Mouse (Mus musculus) heart, adult 2 months (tissue): ENCODE measurements around the gene Parva. TPM values are rescaled to one million over a fixed set of nuclear protein-coding genes. Genes with fewer than 3 reads are reported as not detected.
A peak's percentile ranks its signal among the peaks of the same experiment; 100 is the strongest.

Experiments
- DNase-seq, 2 experiments: peaks; one replicate each; pipeline ENCODE4 v3.0.0; 2021
- H3K27ac ChIP-seq: fragments of 200-600 bp; 2 replicates; pipeline ENCODE4 v1.8.1; 2022
- H3K27me3 ChIP-seq: fragments of 200-500 bp; 2 replicates; pipeline ENCODE4 v1.6.1; 2012; ENCODE audit warnings: mild to moderate bottlenecking, low read length, inconsistent platforms, mixed read lengths; ENCODE audit not compliant: control insufficient read depth, insufficient read depth
- H3K36me3 ChIP-seq: fragments of 200-500 bp; 2 replicates; pipeline ENCODE4 v1.6.1; 2012; ENCODE audit warnings: low read length, inconsistent platforms; ENCODE audit not compliant: control insufficient read depth, insufficient read depth
- H3K4me1 ChIP-seq: fragments of 200-500 bp; 2 replicates; pipeline ENCODE4 v1.6.1; 2011; ENCODE audit warnings: low read length; ENCODE audit not compliant: control insufficient read depth, insufficient read depth
- H3K4me3 ChIP-seq: fragments of 200-600 bp; 2 replicates; pipeline ENCODE4 v1.8.1; 2022
- H3K79me2 ChIP-seq: fragments of 200-500 bp; replicated peaks from 2 replicates; pipeline ENCODE4 v1.6.1; 2012; ENCODE audit warnings: mild to moderate bottlenecking, inconsistent platforms, low read length, moderate library complexity, mixed read lengths; ENCODE audit not compliant: control insufficient read depth, insufficient read depth
- H3K9ac ChIP-seq: fragments of 200-500 bp; 2 replicates; pipeline ENCODE4 v1.6.1; 2012; ENCODE audit warnings: low read depth, mild to moderate bottlenecking, control low read depth, inconsistent platforms, low read length, mixed read lengths
- CTCF ChIP-seq: fragments of 200-600 bp; IDR thresholded peaks from 2 replicates; pipeline ENCODE4 v1.8.1; 2022; ENCODE audit warnings: antibody characterized with exemption, mild to moderate bottlenecking, moderate library complexity
- EP300 ChIP-seq: fragments of 200-500 bp; IDR thresholded peaks from 2 replicates; pipeline ENCODE4 v1.6.1; 2011; ENCODE audit warnings: low read depth, low read length, control low read depth; ENCODE audit not compliant: insufficient read depth
- POLR2A ChIP-seq: fragments of 200-500 bp; IDR thresholded peaks from 2 replicates; pipeline ENCODE4 v1.6.1; 2011; ENCODE audit warnings: mild to moderate bottlenecking, low read depth, low read length, control low read depth; ENCODE audit not compliant: insufficient read depth
- WGBS: fragments of 180-500 bp; shearing (Covaris S2); methylation state at CpG from one replicate; pipeline ENCODE4 v1.1.7; 2018; 5-methylcytosine and 5-hydroxymethylcytosine counted together
- intact Hi-C: fragments of 180-260 bp; cut with DNase I; formaldehyde crosslinking; loops from one replicate; pipeline ENCODE4 v1.15.1; 2025
- polyA plus RNA-seq: library from polyadenylated mRNA; depleted of rRNA; stranded (reverse); fragments of >200 nt; gene quantifications from 2 replicates; pipeline ENCODE4 v1.2.3, GENCODE M21; 2012
- total RNA-seq, 2 experiments: library from RNA; stranded (reverse); gene quantifications; 2 replicates each; pipeline ENCODE4 v1.2.3; 2021

The Parva gene
- total and polyA plus RNA-seq, 3 experiments = 30.7 to 45.5 (median 44.3) TPM

DNA sequence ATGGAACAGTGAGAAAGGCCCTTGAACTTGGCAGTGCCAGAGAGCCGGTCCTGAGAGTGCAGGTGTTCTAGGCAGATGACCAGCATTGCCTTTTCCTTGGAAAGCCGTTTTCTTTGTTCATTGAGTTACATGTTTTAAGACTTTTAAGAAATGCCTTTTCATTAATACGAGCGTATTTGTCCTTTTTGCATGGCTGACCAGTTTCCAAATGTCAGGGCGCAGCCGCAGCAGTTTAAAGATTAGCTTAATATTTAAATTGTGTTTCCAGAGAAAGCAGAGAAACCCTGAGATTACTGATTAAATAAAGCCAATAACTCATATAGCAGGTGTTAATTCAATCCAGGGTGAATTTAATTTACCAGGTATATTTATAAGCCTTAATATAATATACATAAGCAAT, 14.0 kb upstream of the Parva start:
- TF ChIP-seq POLR2A (no peak), CTCF (no peak), EP300 (no peak)
- Histone ChIP-seq H3K4me3 (no peak overlapping the region), H3K9ac (no peak overlapping the region), H3K27me3 (no peaks in the 10 kb centered on the region), H3K36me3 (no peaks in the 10 kb centered on the region), H3K4me1 (no peaks in the 10 kb centered on the region), H3K79me2 (no peaks in the 10 kb centered on the region), H3K27ac (no peak overlapping the region)
- DNase-seq = no peak
- intact Hi-C loops = no loop called here
- 91% methylated on average over 6 of the region's 6 CpGs for WGBS

- H3K4me1 ChIP-seq = no peaks in the 10 kb centered on the region
- H3K36me3 ChIP-seq = no peaks in the 10 kb centered on the region
- H3K4me3 ChIP-seq = no peak overlapping the region
- no peak for DNase-seq
- H3K27ac ChIP-seq = no peak overlapping the region
- 41% methylated on average over 14 of the region's 14 CpGs for WGBS
- no peak for TF ChIP-seq CTCF
- TF ChIP-seq POLR2A = no peak
- no peak for TF ChIP-seq EP300
- no peaks in the 10 kb centered on the region for H3K27me3 ChIP-seq
- no peak overlapping the region for H3K9ac ChIP-seq
- no peaks in the 10 kb centered on the region for H3K79me2 ChIP-seq
- intact Hi-C loops = no loop called here
Observed at GRCm38 (mm10) chr7:112416058-112416526, 11.2 kb upstream of the Parva start.

DNA sequence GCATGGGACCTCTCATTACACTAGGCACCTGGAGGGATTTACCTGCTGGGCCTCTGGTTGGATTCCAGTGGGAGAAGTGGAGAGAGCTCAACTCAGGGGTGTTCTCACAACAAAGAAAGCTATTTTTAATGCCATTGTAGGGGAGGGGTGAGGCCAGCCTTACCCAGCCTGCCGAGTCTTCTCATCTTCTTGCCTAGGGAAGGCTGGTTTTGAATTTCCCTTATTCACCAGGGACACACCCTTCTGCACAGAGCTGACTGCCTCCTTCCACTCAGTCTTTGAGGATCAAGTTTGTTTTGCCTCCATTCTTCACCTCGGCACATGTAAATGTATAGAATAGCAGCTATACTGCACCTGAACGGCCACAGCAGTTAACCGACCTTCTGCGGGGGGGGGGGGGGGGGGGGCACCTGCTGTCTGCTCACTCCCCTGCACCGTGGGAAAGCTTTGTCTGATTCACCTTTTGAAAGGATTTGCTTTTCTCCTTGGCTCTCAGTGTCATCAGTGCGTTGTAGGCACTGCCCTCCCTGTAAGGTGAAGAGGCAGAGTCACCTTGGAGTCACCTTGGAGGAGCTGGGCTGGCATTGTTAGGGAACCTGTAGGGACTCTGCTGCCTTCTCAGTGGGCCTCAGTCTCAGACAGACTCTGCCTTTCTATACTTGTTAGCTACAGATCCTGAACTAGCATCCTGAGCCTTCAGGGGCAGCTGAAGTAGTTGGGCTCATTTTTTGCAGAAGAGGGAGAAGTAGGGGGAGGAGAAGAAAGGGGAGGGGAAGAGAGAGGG, 10.4 kb upstream of the Parva start:
- Histone ChIP-seq H3K27me3 (no peaks in the 10 kb centered on the region), H3K4me1 (no peaks in the 10 kb centered on the region), H3K36me3 (no peaks in the 10 kb centered on the region), H3K4me3 (no peak overlapping the region), H3K9ac (no peak overlapping the region), H3K27ac (no peak overlapping the region), H3K79me2 (no peaks in the 10 kb centered on the region)
- TF ChIP-seq CTCF = no peak
- TF ChIP-seq EP300 = no peak
- no peak for TF ChIP-seq POLR2A
- no peak for DNase-seq
- intact Hi-C loops = no loop called here
- WGBS = 44% methylated on average over 7 of the region's 7 CpGs

GRCm38 (mm10) chr7:112417598-112417997, 9.7 kb upstream of the Parva start:
- H3K4me3 ChIP-seq = no peak overlapping the region
- H3K27me3 ChIP-seq = no peaks in the 10 kb centered on the region
- no peaks in the 10 kb centered on the region for H3K4me1 ChIP-seq
- H3K79me2 ChIP-seq = no peaks in the 10 kb centered on the region
- WGBS = 86% methylated on average over 4 of the region's 4 CpGs
- H3K27ac ChIP-seq = no peak overlapping the region
- intact Hi-C loops = no loop called here
- no peak for TF ChIP-seq EP300
- DNase-seq = no peak
- no peak overlapping the region for H3K9ac ChIP-seq
- H3K36me3 ChIP-seq = no peaks in the 10 kb centered on the region

DNA sequence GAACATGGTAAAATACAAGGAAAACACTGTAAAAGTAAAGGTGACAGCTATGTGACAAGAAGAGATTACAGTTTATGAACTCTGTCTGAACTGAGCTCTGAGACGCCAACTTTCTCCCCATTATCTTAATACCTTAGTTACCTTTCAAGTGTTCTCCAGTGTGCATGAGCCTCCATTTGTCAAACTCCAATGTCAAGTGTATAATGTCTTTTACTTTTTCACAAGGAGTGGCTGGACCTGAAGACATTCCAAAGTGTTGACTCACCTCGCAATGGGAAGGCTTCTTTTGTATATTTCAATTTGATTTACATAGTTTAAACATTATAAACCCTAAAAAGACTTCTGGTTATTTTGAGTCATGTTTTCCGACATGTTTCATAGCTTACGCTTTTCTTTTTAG, 3.9 kb upstream of the Parva start:
- no peak for DNase-seq
- H3K9ac ChIP-seq = no peak overlapping the region
- H3K4me3 ChIP-seq = no peak overlapping the region
- intact Hi-C loops = no loop called here
- no peaks in the 10 kb centered on the region for H3K27me3 ChIP-seq
- peaks cover 5% of the 10 kb centered on the region; the same call in 1 of the 2 replicates for H3K4me1 ChIP-seq
- no peaks in the 10 kb centered on the region for H3K79me2 ChIP-seq
- H3K27ac ChIP-seq = no peak overlapping the region
- 94% methylated on average over 4 of the region's 4 CpGs for WGBS
- H3K36me3 ChIP-seq = no peaks in the 10 kb centered on the region
- TF ChIP-seq CTCF (no peak), EP300 (no peak), POLR2A (no peak)

DNA sequence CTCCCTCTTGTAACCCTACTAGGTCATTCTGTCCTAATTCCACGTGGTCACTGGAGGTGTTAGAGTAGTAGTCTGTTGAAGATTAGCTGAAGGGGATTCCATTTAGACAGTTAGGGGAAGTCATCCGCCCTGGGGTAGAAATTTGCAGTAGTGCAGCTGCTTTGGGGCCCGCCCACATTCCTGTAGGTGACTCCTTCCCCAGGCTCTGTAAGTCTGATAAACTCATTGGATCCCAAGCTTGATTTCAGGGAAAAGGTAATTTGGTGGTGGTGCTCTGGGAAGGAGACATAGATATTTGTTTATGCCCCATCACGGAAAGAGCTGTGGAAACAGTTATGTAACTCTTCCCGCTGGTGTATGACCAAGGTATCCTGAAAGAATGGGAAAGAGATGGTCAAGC, 494 bp upstream of the Parva start:
- Histone ChIP-seq H3K9ac (no peak overlapping the region), H3K36me3 (no peaks in the 10 kb centered on the region), H3K79me2 (peaks cover 2% of the 10 kb centered on the region), H3K4me1 (peaks cover 5% of the 10 kb centered on the region), H3K27me3 (no peaks in the 10 kb centered on the region), H3K27ac (peak overlapping the region; percentile 99), H3K4me3 (no peak overlapping the region)
- no peak for DNase-seq
- no peak for TF ChIP-seq POLR2A
- no peak for TF ChIP-seq EP300
- TF ChIP-seq CTCF = no peak
- intact Hi-C loops = loop anchor here (5.0 kb wide), 1 partner anchor 40 kb away; no protein-coding TSS in a partner anchor
- 38% methylated on average over 5 of the region's 5 CpGs for WGBS
